Mouse (Mus musculus) layer of hippocampus, adult 9-10 months (tissue): Measurements from ENCODE around the gene Zfp184.
"Not testable (repeated sequence)": the region's sequence is repeated elsewhere in the genome, so short reads cannot be mapped to it uniquely, and the experiment has no call there.

Source experiments
- DNase-seq: peaks from one replicate; pipeline ENCODE4 v3.0.0; 2022; ENCODE audit warnings: low spot score

The Zfp184 gene

GRCm38 (mm10) chr13:21944926-21945740 lies at the start of gene Zfp184:
Gene Zfp184, plus strand, starts transcription at chr13:21945094.
- peak; percentile 85 for DNase-seq

- DNase-seq, result peak; percentile 88
Measured at GRCm38 (mm10) chr13:21896549-21897244, 48.2 kb upstream of the Zfp184 start.

GRCm38 (mm10) chr13:21897245-21897634 lies 47.7 kb upstream of the Zfp184 start:
- no peak for DNase-seq

- DNase-seq, result not testable (repeated sequence)
Measured at GRCm38 (mm10) chr13:21900870-21901565, 43.9 kb upstream of the Zfp184 start.

GRCm38 (mm10) chr13:21903500-21903899 lies 41.4 kb upstream of the Zfp184 start:
- DNase-seq, result no peak

GRCm38 (mm10) chr13:21904090-21904489 lies 40.8 kb upstream of the Zfp184 start:
- DNase-seq, result not testable (repeated sequence)

GRCm38 (mm10) chr13:21906301-21906700 lies 38.6 kb upstream of the Zfp184 start:
- no peak for DNase-seq

GRCm38 (mm10) chr13:21906946-21907806 lies 37.7 kb upstream of the Zfp184 start:
- DNase-seq, result no peak

GRCm38 (mm10) chr13:21907807-21908155 lies 37.1 kb upstream of the Zfp184 start:
- DNase-seq, result not testable (repeated sequence)

- no peak for DNase-seq
Measured at GRCm38 (mm10) chr13:21910735-21911134, 34.2 kb upstream of the Zfp184 start.

- DNase-seq, result no peak
Measured at GRCm38 (mm10) chr13:21911147-21911546, 33.7 kb upstream of the Zfp184 start.

GRCm38 (mm10) chr13:21913854-21914253 lies 31.0 kb upstream of the Zfp184 start:
- no peak for DNase-seq

GRCm38 (mm10) chr13:21914599-21914998 lies 30.3 kb upstream of the Zfp184 start:
- DNase-seq, result no peak

GRCm38 (mm10) chr13:21915487-21915886 lies 29.4 kb upstream of the Zfp184 start:
- DNase-seq, result no peak

GRCm38 (mm10) chr13:21916056-21916455 lies 28.8 kb upstream of the Zfp184 start:
- no peak for DNase-seq

GRCm38 (mm10) chr13:21917040-21917439 lies 27.9 kb upstream of the Zfp184 start:
- no peak for DNase-seq

GRCm38 (mm10) chr13:21917480-21917879 lies 27.4 kb upstream of the Zfp184 start:
- no peak for DNase-seq

- no peak for DNase-seq
Measured at GRCm38 (mm10) chr13:21917992-21918391, 26.9 kb upstream of the Zfp184 start.

GRCm38 (mm10) chr13:21918570-21919419 lies 26.1 kb upstream of the Zfp184 start:
- DNase-seq, result no peak

- no peak for DNase-seq
Measured at GRCm38 (mm10) chr13:21919836-21920431, 25.0 kb upstream of the Zfp184 start.
